Mouse (Mus musculus) left cerebral cortex, postnatal 25 days (tissue): ENCODE results near the gene Sirt5. TPM values are rescaled to one million over a fixed set of nuclear protein-coding genes. Genes with fewer than 3 reads are reported as not detected.

ENCODE experiments used
- DNase-seq, 2 experiments: peaks; one replicate each; pipeline ENCODE4 v3.0.0; 2022; ENCODE audit warnings: low spot score in 2 of 2, mixed read lengths in 1 of 2
- intact Hi-C: fragments of 180-260 bp; cut with DNase I; formaldehyde crosslinking; loops from one replicate; pipeline ENCODE4 v1.15.1; 2025
- total RNA-seq, 2 experiments: library from RNA; stranded (reverse); gene quantifications; 2 replicates each; pipeline ENCODE4 v1.2.3; 2021

The Sirt5 gene
- 10 to 100 TPM; 16.4 to 16.5 TPM for total RNA-seq

DNA sequence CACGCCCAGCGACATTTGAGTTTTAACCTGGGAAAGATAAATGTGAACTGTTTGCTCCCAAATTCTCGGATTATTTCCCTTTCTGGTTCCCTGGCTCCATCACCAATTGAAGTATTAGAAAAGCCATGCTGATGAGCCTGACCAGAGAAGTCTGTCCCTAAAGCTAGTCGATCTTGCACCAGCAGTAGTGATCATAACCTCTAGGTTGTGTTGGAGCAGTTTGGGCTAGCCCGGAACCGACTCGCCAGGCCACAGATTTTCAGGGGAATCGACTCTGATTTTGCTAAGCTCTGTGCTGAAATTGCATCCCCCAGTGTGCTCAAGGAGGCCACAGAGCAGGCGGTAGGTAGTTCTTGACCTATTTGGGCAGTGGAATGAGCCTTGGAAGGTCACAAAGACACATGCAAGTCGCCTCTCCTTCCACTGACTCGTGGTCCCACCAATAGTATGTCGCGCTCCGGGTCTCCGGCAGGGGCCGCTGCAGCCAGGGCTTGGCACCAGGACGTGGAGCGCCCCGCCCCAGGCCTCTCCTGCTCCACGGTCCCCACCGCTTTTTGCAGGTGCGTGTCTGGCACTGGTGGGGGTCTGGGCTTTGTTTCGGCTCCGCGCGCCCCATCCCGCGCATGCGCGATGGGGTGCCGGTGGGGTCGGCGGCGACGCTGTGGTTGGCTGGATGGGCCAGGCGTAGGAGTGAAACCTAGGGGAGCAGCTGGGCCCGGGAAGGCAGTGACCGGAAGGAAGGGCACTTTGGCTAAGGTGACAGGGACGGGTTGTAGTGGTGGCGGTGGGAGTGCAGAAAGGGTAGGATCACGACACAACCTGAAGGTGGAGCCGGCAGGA, at the start of gene Sirt5:
Gene Sirt5 (plus strand): TSS at position 512 of the 840 bp plus-strand sequence.
- intact Hi-C loops = no loop called here
- peak; percentile 83 to 84 for DNase-seq

DNA sequence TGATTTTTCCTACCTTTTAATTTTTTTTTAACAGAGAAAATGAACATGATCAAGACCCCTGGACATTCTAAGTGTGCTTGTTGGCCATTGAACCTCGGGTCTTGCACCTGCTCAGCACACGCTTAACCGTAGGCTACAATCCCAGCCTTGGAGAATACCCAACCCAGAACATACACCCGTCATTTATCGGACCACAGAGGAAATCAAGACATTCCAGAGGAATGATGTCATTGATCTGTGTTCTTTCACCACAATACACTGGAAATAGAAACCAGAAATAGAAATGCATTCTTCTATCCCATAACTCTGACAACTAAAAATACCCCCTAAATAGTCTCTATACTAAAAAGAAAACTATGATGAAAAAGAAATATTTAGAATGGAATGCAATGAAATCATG, 47.9 kb upstream of the Sirt5 start:
- DNase-seq = no peak
- intact Hi-C loops = no loop called here

DNA sequence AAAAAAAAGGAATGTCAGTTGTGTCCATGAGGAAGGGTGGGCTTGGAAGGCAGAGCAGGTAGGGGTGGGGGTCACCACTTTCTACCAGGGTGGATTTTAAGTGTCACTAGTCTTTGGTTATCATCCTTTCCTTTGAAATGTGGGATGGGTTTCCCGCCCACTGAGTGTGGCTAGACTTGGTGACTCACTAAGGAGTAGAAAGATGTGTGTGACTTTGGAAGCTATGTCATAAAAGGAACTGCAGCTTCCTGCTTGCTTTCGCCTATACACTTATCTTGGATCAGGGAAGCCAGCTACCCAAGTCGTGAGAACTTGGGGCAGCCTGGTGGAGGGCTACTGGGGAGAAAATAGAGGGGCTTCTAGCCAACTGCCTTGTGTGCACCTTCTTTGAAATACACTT, 45.9 kb upstream of the Sirt5 start:
- intact Hi-C loops = no loop called here
- peak in 1 of 2 experiments; percentile 53 for DNase-seq

DNA sequence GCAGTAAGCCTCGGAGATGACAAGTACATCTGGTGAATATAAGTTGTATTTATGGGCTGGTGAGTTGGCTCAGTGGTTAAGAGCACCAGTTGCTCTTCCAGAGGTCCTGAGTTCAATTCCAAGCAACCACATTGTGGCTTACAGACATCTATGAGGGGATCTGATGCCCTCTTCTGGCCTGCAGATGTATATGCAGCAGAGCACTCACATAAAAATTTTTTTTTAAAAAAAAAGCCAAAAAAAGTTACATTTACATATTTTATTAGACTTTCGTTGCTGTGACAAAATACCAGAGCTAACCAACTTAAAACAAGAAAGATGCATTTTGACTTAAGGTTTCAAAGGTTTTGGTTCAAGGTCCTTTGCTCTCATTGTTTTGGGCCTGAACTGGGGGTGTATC, 43.8 kb upstream of the Sirt5 start:
- intact Hi-C loops = no loop called here
- DNase-seq = no peak

DNA sequence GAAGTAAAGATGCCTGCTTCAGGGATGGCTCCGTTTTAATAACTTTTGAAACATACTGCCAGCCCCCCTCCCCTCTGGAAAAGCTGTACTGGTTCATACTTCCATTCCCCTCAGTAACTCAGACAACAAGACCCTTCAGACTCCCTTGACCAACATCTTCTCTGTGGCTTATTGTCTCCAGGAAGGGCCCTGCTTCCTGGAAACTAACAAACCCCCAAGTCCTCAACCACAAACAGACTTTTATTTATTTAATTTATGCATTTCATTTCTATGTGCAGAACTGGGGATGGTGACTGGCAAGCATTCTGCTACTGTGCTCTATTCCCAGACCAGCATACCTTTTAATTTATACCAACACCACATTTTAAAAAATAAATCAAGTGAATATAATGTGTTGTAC, 39.9 kb upstream of the Sirt5 start:
- intact Hi-C loops = no loop called here

DNA sequence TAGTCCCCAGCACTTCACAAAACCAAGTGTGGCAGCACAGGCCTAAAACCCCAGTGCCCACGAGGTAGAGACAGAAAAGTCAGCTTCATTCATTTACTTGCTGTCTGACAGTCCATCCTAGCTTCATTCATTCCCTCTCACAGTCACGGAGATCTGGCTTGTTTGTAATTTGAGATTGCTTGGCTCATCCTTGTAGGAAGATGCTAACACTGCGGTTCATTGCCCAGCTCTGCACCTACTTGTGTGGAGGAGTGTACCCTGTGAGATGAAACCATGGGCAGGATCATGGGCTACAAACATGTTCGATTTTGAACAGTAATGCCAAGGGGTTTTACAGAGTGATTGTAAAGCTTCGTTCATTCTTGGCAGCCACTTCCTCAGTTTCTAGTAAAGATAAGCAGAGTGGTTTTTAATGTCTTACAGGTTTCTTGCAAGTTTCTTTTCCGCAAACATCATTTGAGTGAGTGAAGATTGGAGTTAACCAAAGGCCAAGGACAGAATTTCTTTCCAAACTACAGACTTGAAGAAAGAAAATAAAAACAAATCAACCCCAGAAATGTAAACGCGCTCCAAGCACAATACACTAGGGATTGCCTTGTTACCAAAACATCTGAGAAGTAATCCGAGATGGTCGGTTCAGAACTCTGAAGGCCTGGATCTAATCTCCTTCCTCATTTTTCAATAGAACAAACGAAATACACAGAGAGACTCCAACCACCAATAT, 33.4 kb upstream of the Sirt5 start:
- intact Hi-C loops = no loop called here
- DNase-seq = no peak

More for the DNA sequence above, 39.9 kb upstream of the Sirt5 start:
- no peak for DNase-seq

DNA sequence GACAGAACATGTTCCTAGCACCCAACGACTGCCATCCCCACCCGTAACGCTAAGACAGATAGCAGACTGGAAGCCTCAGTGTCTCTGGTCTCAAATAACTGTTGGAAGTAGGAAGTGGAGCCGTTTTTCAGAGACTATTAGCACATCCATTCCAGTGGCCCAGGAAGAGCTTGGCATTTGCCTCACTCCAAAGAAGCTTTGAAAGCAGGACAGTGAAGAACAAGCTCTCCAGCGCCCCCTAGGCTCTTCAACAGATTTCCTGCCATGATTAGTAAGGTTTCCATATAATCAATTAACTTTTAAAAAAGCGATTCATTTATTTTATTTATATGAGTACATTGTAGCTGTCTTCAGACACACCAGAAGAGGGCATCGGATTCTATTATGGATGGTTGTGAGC, 32.7 kb upstream of the Sirt5 start:
- DNase-seq = no peak
- intact Hi-C loops = no loop called here

DNA sequence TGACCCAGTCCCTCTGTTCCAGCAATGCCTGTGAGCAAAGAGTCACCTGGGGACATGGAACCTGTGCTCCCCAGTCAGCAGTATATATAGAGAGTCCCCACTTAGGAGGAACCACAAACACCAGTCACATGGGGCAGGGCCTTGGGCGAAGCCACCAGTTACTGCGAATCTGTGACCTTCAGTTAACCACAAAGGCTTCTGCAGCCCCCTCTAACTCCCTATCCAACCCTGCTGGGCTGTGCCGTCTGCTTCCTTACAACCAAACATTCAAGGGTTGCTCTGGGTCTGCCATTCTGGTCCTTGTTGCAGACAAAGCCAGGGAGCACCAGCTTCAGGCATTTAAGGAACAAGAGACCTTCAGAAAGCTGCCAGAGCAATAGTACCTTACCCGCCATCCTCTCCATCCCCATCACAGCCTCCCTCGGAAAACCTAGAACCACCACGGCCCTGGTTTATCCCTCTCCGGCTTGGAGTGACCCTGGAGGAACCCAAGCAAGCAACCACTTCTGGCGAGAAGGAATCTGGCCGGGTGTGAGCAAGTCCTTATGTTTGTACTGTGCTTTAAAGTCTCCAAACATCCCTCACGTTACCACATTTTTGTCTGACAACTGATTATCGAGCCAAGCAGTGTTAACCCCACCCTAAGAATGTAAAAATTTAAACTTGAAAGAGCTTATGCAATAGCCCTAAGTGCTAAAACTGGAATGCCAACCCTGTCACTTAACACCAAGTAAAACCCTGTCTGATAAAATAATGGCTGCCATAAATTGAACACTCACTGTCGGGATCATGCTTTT, 28.7 kb upstream of the Sirt5 start:
- intact Hi-C loops = no loop called here
- DNase-seq = no peak

DNA sequence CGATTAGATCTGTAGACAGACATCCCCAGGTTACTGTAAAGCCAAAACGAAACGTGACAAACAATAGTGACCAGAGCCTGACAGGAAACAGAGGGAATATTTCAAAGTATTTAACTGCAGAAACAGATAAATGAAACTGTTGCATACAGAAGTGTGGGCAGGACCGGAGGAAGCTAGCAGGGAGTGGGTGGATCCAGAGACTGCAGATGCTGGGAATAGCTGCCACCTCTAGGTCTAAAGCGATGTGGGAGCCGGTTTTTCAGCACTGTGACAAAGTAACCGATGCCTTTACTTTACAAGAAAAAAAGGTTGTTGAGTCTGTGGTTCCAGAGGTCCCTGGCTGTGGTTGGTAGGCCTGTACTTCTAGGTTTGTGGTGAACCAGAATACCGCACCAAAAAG, 27.3 kb upstream of the Sirt5 start:
- DNase-seq = peak in 1 of 2 experiments; percentile 50
- intact Hi-C loops = no loop called here

DNA sequence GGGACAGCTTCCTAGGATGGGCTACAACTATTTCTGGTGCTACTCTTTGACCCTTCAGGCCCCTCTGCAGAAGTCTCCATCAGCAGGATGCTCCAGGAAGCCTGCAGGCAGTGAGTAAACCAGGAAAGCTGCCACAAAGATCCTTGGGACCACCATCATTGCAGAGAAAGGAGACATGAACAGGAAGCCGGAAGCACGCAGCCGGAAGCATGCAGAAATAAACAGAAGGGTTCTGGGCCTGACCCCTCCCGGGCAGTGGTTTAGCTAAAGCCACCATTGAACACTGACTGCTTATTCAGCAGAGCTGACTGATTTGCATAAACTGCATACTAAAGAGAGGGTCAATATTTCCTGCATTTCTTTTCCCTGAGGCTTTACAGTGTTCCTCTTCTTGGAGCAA, 26.7 kb upstream of the Sirt5 start:
- intact Hi-C loops = no loop called here
- DNase-seq = peak in 1 of 2 experiments; percentile 6

DNA sequence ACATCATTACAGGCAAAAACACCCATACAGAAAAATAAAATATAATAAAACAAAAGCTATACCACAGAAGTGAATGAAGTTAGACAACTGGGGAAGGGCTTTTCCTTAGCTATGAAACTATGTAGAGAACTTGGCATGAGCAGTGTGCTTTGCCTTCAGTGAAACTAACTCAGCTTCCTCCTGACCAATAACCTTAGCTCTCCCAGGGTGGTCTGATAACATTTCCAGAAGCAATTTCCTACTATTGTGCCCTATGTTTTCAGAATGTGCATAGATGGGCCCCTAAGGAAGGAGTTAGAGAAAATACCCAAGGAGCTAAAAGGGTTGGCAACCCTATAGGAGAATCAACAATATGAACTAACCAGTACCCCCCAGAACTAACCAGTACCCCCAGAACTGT, 18.5 kb upstream of the Sirt5 start:
- no peak for DNase-seq
- intact Hi-C loops = no loop called here

DNA sequence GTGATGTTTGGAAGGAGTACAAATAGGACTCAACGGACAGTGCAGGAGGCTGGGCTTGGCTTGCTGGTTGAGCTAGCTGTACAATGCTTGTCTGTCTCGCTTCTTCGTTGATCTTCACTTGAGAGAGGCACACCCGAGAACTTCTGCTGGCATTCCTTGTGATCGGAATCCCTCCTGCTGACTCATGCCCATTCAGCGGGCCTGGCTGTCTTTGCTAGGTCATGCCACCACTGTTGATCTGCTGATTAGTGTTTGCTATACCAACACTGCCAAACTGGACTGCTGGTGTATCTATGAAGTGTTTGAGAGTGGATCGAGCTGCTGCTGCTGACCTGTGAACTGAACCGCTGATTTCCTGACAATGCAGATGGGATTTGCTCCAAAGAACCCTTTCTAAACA, 15.9 kb upstream of the Sirt5 start:
- no peak for DNase-seq
- intact Hi-C loops = no loop called here

DNA sequence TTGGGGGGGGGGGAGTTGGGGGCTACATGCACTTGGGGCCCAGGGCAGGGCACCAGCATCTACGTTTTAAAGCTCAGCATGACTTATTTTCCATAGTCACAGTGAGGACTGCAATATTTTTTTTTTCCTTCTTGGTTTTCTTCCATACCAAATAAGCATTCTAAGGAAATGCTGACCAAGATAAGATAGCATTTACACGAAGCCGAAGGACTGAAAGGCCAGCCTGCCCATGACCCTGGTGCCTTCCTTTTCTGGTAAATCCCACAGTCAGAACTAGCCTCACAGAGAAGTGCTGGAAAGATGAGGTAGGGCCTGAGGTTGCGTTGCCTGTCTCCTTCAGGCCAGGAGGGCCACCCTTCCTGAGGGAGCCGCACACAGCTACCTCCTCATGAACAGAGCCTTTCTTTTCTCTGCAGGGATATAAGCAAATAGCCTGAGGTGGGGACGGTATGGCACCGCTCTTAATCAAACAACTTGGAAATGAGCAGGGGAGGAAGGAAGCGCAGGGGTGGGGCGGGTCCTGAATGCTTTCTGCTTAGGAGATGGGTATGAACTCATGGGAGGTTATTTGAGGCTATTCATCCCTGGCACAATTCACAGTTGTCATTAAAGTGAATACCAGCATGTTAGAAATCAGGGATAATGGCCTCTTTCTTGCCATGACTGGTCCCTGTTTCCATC, 14.7 kb upstream of the Sirt5 start:
- intact Hi-C loops = no loop called here
- no peak for DNase-seq

DNA sequence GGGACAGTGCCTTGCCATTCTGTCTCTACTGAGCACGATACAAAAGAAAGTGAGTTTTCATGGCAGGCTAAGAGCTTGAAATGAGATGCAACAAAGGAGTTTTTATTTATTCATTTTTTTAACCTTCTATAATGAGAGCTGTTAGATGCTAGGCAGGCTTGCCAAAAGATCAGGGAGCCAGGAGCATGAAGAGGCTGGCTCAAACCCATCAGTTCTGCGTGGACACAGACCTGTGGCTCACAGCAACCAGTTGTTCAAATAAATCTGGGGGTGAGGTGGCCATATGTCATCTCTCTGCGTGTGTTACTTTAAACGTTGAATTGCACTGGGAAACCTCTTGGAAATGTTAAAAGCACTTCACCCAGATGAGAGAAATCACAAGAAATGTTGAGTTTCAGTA, 11.9 kb upstream of the Sirt5 start:
- DNase-seq = no peak
- intact Hi-C loops = no loop called here

DNA sequence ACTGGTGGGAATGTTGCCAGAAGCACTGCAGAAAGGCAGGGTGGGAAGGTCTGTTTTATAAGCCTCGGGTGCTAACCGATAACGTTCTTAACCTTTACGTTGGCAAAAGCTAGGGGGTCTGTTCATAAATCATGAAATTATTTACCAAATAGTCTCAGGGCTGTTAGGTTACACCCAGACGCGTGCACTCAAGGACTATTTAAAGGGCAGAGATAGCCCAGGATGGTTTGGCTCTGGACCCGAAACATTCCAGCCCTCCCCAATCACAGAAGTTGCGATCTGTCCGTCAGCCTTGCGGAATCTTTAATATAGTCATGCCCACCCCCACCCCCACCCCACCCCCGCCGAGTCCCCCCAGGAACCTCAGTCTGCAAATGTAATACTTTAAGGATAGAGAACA, 10.9 kb upstream of the Sirt5 start:
- no peak for DNase-seq
- intact Hi-C loops = no loop called here

DNA sequence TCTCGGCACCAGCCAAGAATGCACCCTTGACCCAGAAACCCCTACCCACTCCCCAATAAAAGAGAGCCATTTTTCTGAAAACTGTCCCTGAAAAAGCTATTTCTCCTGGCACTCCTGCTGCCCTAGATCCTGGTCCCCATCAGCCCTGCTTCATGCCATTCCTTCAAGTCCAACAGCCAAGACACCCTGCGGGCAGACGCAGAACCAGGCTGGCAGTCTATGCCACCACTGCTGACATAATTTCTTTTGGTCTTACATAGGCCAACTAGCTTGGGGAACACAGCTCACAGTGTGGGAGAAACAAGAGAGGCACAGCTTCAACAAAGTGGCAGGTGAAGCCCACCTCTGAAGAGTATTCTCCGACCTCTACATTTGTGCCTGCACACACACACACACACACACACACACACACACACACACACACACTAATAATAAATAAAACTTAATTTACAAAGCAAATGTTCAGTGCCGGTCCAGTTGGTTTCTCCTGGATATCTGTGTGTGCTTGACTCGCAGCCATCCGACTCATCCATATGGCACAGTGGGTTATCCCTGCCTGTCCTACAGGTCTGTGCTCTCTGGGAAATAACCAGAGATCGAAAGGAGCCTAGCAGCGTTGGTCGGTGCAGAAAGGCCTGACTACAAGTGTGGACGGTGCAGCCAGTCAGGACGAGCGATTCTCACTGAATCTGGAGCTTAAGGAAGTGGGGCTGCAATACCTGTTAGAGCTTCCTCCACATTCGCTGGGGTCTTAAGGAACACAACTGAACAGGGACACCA, 8.8 kb upstream of the Sirt5 start:
- intact Hi-C loops = no loop called here

DNA sequence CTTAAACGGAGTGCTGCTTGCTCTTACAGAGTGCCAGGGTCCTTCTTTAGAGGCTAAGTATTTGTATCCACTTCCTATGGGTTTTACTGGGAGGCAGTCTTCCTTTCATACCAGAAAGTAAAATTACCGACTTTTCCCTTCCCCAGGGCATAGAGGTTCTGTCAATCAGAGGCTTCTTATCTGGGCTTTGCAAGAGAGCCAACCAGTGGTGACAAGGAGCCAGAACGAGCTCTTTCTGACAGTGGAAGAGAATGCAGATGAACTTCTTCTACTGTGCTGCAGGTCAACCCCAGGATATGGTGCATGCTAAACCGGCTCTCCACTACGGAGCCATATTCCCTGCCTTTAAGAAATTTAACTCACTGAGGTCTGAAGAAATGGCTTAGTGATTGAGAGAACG, 4.8 kb upstream of the Sirt5 start:
- intact Hi-C loops = no loop called here

More for the DNA sequence above, 8.8 kb upstream of the Sirt5 start:
- DNase-seq = no peak

DNA sequence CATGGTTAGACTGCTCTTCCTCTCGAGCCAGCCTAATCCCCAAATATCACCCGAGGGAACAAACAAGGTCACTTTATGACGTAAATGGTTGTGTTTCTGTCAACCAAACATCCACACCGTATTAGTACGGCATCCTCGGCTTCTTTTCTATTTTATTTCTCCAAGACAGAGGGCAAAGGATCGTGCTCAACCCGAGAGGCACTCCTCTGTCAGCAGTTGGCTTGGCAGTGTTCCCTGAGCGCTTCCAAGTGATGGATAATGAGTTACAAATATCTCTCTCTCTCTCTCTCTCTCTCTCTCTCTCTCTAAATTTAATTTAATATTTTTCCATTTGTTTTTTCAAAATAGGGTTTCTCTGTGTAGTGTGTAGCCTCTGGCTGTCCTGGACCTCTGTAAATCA, 2.9 kb upstream of the Sirt5 start:
- intact Hi-C loops = no loop called here
- DNase-seq = no peak

More for the DNA sequence above, 4.8 kb upstream of the Sirt5 start:
- no peak for DNase-seq

DNA sequence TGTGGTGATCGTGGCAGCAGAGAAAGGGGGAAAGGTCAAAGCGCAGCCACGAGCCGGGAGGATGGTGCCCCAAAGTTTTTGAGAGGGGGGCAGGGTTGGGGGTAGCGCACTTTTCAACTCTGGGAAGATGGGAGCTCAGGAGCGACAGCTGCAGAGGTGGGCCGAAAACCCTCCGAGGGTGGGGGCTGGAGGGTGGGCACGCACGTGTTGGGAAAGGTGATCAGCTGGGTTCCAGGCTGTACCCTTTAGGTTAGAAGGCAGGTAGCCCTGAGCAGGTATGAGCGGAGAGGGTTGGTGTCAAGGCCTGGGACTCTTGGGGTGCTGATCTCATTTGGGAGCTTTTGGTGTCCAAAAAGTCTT, 509 bp downstream of the Sirt5 start:
- intact Hi-C loops = no loop called here
- DNase-seq = no peak
